Mouse (Mus musculus): Measurements from ENCODE around the gene Itga10. TPM values are rescaled to one million over a fixed set of nuclear protein-coding genes. Genes with fewer than 3 reads are reported as not detected.

The Itga10 gene
- polyA plus RNA-seq, 1 experiment from 2014 or later: 3.8 TPM

GRCm38 (mm10) chr3:96704778-96705177 lies 59.4 kb downstream of the Itga10 start:
- no peak overlapping the region for H3K4me3 ChIP-seq
- H3K9ac ChIP-seq: no peak overlapping the region
- H3K27ac ChIP-seq: no peak overlapping the region
- peaks cover 7% of the 10 kb centered on the region; the same call in 1 of the 2 replicates for H3K4me1 ChIP-seq
- ATAC-seq (ENCODE audit: insufficient number of reproducible peaks, insufficient read depth, low FRiP score, low TSS enrichment, low read depth): no peak
- peaks cover 61% of the 10 kb centered on the region for H3K36me3 ChIP-seq
- peaks cover 5% of the 10 kb centered on the region; the same call in 1 of the 2 replicates for H3K27me3 ChIP-seq
- no peak overlapping the region for H3K4me2 ChIP-seq
- H3K9me3 ChIP-seq: no peaks in the 10 kb centered on the region
- 64% methylated on average over 11 of the region's 11 CpGs for WGBS

GRCm38 (mm10) chr3:96706217-96706616 lies 60.8 kb downstream of the Itga10 start:
- 88% methylated on average over 11 of the region's 11 CpGs for WGBS
- H3K27me3 ChIP-seq: peaks cover 5% of the 10 kb centered on the region; the same call in 1 of the 2 replicates
- H3K27ac ChIP-seq: no peak overlapping the region
- H3K9ac ChIP-seq: no peak overlapping the region; the same call in 1 of the 2 replicates
- H3K36me3 ChIP-seq: peaks cover 60% of the 10 kb centered on the region
- H3K4me2 ChIP-seq: no peak overlapping the region
- H3K4me3 ChIP-seq: no peak overlapping the region
- no peaks in the 10 kb centered on the region for H3K9me3 ChIP-seq
- peaks cover 7% of the 10 kb centered on the region; the same call in 1 of the 2 replicates for H3K4me1 ChIP-seq
- ATAC-seq (ENCODE audit: insufficient number of reproducible peaks, insufficient read depth, low FRiP score, low TSS enrichment, low read depth): no peak

- Histone ChIP-seq H3K9me3 (no peaks in the 10 kb centered on the region), H3K36me3 (peaks cover 60% of the 10 kb centered on the region), H3K4me3 (no peak overlapping the region), H3K27ac (no peak overlapping the region), H3K4me1 (peaks cover 7% of the 10 kb centered on the region; the same call in 1 of the 2 replicates), H3K9ac (no peak overlapping the region), H3K27me3 (peaks cover 5% of the 10 kb centered on the region; the same call in 1 of the 2 replicates), H3K4me2 (no peak overlapping the region)
- ATAC-seq (ENCODE audit: insufficient number of reproducible peaks, insufficient read depth, low FRiP score, low TSS enrichment, low read depth): no peak
- 76% methylated on average over 7 of the region's 7 CpGs for WGBS
Measured at GRCm38 (mm10) chr3:96706984-96707383, 61.6 kb downstream of the Itga10 start.

- peak within 1 kb of the TSS; percentile 82 for H3K9ac ChIP-seq
- H3K9me3 ChIP-seq: no peaks in the 10 kb centered on the region
- H3K4me2 ChIP-seq: peak within 1 kb of the TSS; percentile 93
- peak; percentile 59; the same call in 1 of the 2 replicates for ATAC-seq (ENCODE audit: insufficient number of reproducible peaks, insufficient read depth, low FRiP score, low TSS enrichment, low read depth)
- no peak within 1 kb of the TSS; the same call in 1 of the 2 replicates for H3K27ac ChIP-seq
- H3K27me3 ChIP-seq: peaks cover 5% of the 10 kb centered on the region; the same call in 1 of the 2 replicates
- 5% methylated on average over 42 of the region's 42 CpGs for WGBS
- H3K36me3 ChIP-seq: peaks cover 62% of the 10 kb centered on the region
- H3K4me3 ChIP-seq: peak within 1 kb of the TSS; percentile 58
- peaks cover 7% of the 10 kb centered on the region; the same call in 1 of the 2 replicates for H3K4me1 ChIP-seq
Measured at GRCm38 (mm10) chr3:96707903-96708683, 62.7 kb downstream of the Itga10 start, which contains the start of gene Nudt17. Nudt17 (minus strand) TSS chr3:96708562.

GRCm38 (mm10) chr3:96708684-96709064 lies 63.3 kb downstream of the Itga10 start:
- H3K9me3 ChIP-seq: no peaks in the 10 kb centered on the region
- ATAC-seq (ENCODE audit: insufficient number of reproducible peaks, insufficient read depth, low FRiP score, low TSS enrichment, low read depth): no peak
- H3K9ac ChIP-seq: peak overlapping the region; percentile 82; the same call in 1 of the 2 replicates
- peak overlapping the region; percentile 93 for H3K4me2 ChIP-seq
- H3K4me1 ChIP-seq: peaks cover 7% of the 10 kb centered on the region; the same call in 1 of the 2 replicates
- H3K36me3 ChIP-seq: peaks cover 62% of the 10 kb centered on the region
- H3K4me3 ChIP-seq: peak overlapping the region; percentile 58
- no peak overlapping the region for H3K27ac ChIP-seq
- peaks cover 5% of the 10 kb centered on the region; the same call in 1 of the 2 replicates for H3K27me3 ChIP-seq
- 60% methylated on average over 2 of the region's 2 CpGs for WGBS

Other genes starting within 250 kb of the Itga10 start
- 0.20 TPM in 1 of 2 replicates, not detected in the other for gene BC107364, start 193.3 kb upstream of the Itga10 start, polyA plus RNA-seq (2015; fragmentation: Nextera tagmentation; extraction: Ambion mirVana)
- gene Hfe2, start 120.4 kb upstream of the Itga10 start, polyA plus RNA-seq (2015; fragmentation: Nextera tagmentation; extraction: Ambion mirVana): 1.5 and 1.9 TPM in 2 replicates
- 113 and 137 TPM in 2 replicates for gene Txnip, start 87.6 kb upstream of the Itga10 start, polyA plus RNA-seq (2015; fragmentation: Nextera tagmentation; extraction: Ambion mirVana)
- gene Gm16253, start 68.6 kb upstream of the Itga10 start, polyA plus RNA-seq (2015; fragmentation: Nextera tagmentation; extraction: Ambion mirVana): 1.3 and 1.5 TPM in 2 replicates
- 53.7 and 56.7 TPM in 2 replicates for gene Polr3gl, start 51.4 kb upstream of the Itga10 start, polyA plus RNA-seq (2015; fragmentation: Nextera tagmentation; extraction: Ambion mirVana)
- gene Ankrd34a, start 48.9 kb upstream of the Itga10 start, polyA plus RNA-seq (2015; fragmentation: Nextera tagmentation; extraction: Ambion mirVana): 3.1 and 3.2 TPM in 2 replicates
- gene Lix1l, start 44.4 kb upstream of the Itga10 start, polyA plus RNA-seq (2015; fragmentation: Nextera tagmentation; extraction: Ambion mirVana): 8.8 and 9.3 TPM in 2 replicates
- gene Rbm8a, start 15.7 kb upstream of the Itga10 start, polyA plus RNA-seq (2015; fragmentation: Nextera tagmentation; extraction: Ambion mirVana): 148 and 157 TPM in 2 replicates
- 63.5 and 66.8 TPM in 2 replicates for gene Pex11b, start 10.2 kb upstream of the Itga10 start, polyA plus RNA-seq (2015; fragmentation: Nextera tagmentation; extraction: Ambion mirVana)
- gene Gm42957, start 10.1 kb upstream of the Itga10 start, polyA plus RNA-seq (2015; fragmentation: Nextera tagmentation; extraction: Ambion mirVana): 0.22 and 0.58 TPM in 2 replicates
- gene Ankrd35, start 24.5 kb downstream of the Itga10 start, polyA plus RNA-seq (2015; fragmentation: Nextera tagmentation; extraction: Ambion mirVana): 1.3 and 2.1 TPM in 2 replicates
- 71.5 and 75.2 TPM in 2 replicates for gene Pias3, start 50.8 kb downstream of the Itga10 start, polyA plus RNA-seq (2015; fragmentation: Nextera tagmentation; extraction: Ambion mirVana)
- 13.5 and 16.5 TPM in 2 replicates for gene Nudt17, start 63.0 kb downstream of the Itga10 start, polyA plus RNA-seq (2015; fragmentation: Nextera tagmentation; extraction: Ambion mirVana)
- 33.3 and 34.5 TPM in 2 replicates for gene Polr3c, start 82.0 kb downstream of the Itga10 start, polyA plus RNA-seq (2015; fragmentation: Nextera tagmentation; extraction: Ambion mirVana)
- gene Rnf115, start 82.1 kb downstream of the Itga10 start, polyA plus RNA-seq (2015; fragmentation: Nextera tagmentation; extraction: Ambion mirVana): 47.9 and 53.1 TPM in 2 replicates
- gene Pdzk1, start 183.7 kb downstream of the Itga10 start, polyA plus RNA-seq (2015; fragmentation: Nextera tagmentation; extraction: Ambion mirVana): 0.85 TPM in 1 of 2 replicates, not detected in the other
- gene Cd160, start 183.8 kb downstream of the Itga10 start, polyA plus RNA-seq (2015; fragmentation: Nextera tagmentation; extraction: Ambion mirVana): 0.13 and 0.17 TPM in 2 replicates

Data from embryonic facial prominence, embryonic 13.5 days (tissue).